ENCODE assay signal across 8 mouse cellular contexts in the genomic region with DNA sequence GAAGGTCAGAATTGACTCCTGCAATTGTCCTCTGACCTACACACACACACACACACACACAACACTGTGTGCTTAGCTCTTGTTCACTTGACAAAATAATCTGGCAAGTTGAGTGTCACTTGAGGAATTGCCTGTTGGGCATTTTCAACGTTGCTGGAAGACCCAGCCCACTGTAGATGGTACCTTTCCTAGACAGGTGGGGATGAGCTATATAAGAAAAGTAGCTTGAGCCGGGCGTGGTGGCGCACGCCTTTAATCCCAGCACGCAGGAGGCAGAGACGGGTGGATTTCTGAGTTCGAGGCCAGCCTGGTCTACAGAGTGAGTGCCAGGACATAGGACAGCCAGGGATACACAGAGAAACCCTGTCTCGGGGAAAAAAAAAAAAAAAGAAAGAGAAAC. TPM values are rescaled to one million over a fixed set of nuclear protein-coding genes. Genes with fewer than 3 reads are reported as not detected.
DNase-seq lines count a peak whose midpoint lies in the region; ATAC-seq lines count a peak whose summit lies in the region.

No protein-coding gene starts in this region.

- no peaks in the 10 kb centered on the region for H3K9me3 ChIP-seq in kidney, embryonic 15.5 days (replicated peaks)
- no peaks in the 10 kb centered on the region for H3K9me3 ChIP-seq in embryonic facial prominence, embryonic 12.5 days
- H3K9me3 ChIP-seq in hindbrain, embryonic 16.5 days (ENCODE audit: control insufficient read depth, low read length), result no peaks in the 10 kb centered on the region
- H3K9me3 ChIP-seq in midbrain, embryonic 16.5 days (replicated peaks; ENCODE audit: control insufficient read depth, low read length, poor library complexity, severe bottlenecking), result no peaks in the 10 kb centered on the region

- intact Hi-C loops in left cerebral cortex, postnatal 10 days (cut with DNase I), result no loop called here

- H3K4me1 ChIP-seq in kidney, embryonic 15.5 days, result peaks cover 43% of the 10 kb centered on the region
- peaks cover 12% of the 10 kb centered on the region for H3K4me1 ChIP-seq in embryonic facial prominence, embryonic 12.5 days
- peaks cover 14% of the 10 kb centered on the region for H3K4me1 ChIP-seq in hindbrain, embryonic 16.5 days (ENCODE audit: control insufficient read depth, insufficient read depth, low read depth, low read length)
- H3K4me1 ChIP-seq in midbrain, embryonic 16.5 days (ENCODE audit: control insufficient read depth, insufficient read depth, low read length), result peaks cover 13% of the 10 kb centered on the region

- peak overlapping the region; percentile 78 for H3K4me2 ChIP-seq in kidney, embryonic 15.5 days
- H3K4me2 ChIP-seq in embryonic facial prominence, embryonic 12.5 days (replicated peaks), result peak overlapping the region; percentile 64
- peak overlapping the region; percentile 73 for H3K4me2 ChIP-seq in hindbrain, embryonic 16.5 days (ENCODE audit: low read length)
- H3K4me2 ChIP-seq in midbrain, embryonic 16.5 days (ENCODE audit: low read length), result peak overlapping the region; percentile 65

- H3K4me3 ChIP-seq in kidney, embryonic 15.5 days (replicated peaks), result peak overlapping the region; percentile 87
- peak overlapping the region; percentile 50 for H3K4me3 ChIP-seq in embryonic facial prominence, embryonic 12.5 days
- H3K4me3 ChIP-seq in hindbrain, embryonic 16.5 days (ENCODE audit: low read length), result peak overlapping the region; percentile 73
- H3K4me3 ChIP-seq in midbrain, embryonic 16.5 days (ENCODE audit: low read depth, low read length), result peak overlapping the region; percentile 71

- no peak for DNase-seq in kidney, postnatal 4 days
- DNase-seq in layer of hippocampus, postnatal 14 days (ENCODE audit: low spot score in 2 of 2), result no peak
- no peak for DNase-seq in thymus, postnatal 36 days
- DNase-seq in left cerebral cortex, postnatal 10 days (ENCODE audit: extremely low spot score in 1 of 2, low spot score in 2 of 2), result no peak

- peak overlapping the region; percentile 97 for H3K27ac ChIP-seq in kidney, embryonic 15.5 days
- 0 out of 2 replicates have a peak overlapping the region, but pooled peaks have one; percentile 76 for H3K27ac ChIP-seq in embryonic facial prominence, embryonic 12.5 days
- H3K27ac ChIP-seq in hindbrain, embryonic 16.5 days (ENCODE audit: low read depth, low read length), result peak overlapping the region; percentile 95
- H3K27ac ChIP-seq in midbrain, embryonic 16.5 days (ENCODE audit: low read length), result peak overlapping the region; percentile 95

- H3K9ac ChIP-seq in kidney, embryonic 15.5 days, result peak overlapping the region; percentile 82
- H3K9ac ChIP-seq in embryonic facial prominence, embryonic 12.5 days, result peak overlapping the region; percentile 54; the same call in 1 of the 2 replicates
- H3K9ac ChIP-seq in hindbrain, embryonic 16.5 days (ENCODE audit: low read depth, low read length), result peak overlapping the region; percentile 88
- peak overlapping the region; percentile 76; the same call in 1 of the 2 replicates for H3K9ac ChIP-seq in midbrain, embryonic 16.5 days (ENCODE audit: low read depth, low read length)

- ATAC-seq in kidney, embryonic 15.5 days (replicated peaks; ENCODE audit: low FRiP score), result no peak
- ATAC-seq in embryonic facial prominence, embryonic 12.5 days (ENCODE audit: insufficient number of reproducible peaks, insufficient read depth, low FRiP score, low TSS enrichment), result no peak
- no peak for ATAC-seq in hindbrain, embryonic 16.5 days
- ATAC-seq in midbrain, embryonic 16.5 days, result no peak

- 82% methylated on average over 9 of the region's 9 CpGs for WGBS in kidney, embryonic 15.5 days
- 75% methylated on average over 9 of the region's 9 CpGs for WGBS in embryonic facial prominence, embryonic 12.5 days
- 82% methylated on average over 9 of the region's 9 CpGs for WGBS in hindbrain, embryonic 16.5 days
- WGBS in midbrain, embryonic 16.5 days, result 79% methylated on average over 9 of the region's 9 CpGs

- H3K36me3 ChIP-seq in kidney, embryonic 15.5 days, result peaks cover 32% of the 10 kb centered on the region
- peaks cover 28% of the 10 kb centered on the region for H3K36me3 ChIP-seq in embryonic facial prominence, embryonic 12.5 days
- H3K36me3 ChIP-seq in hindbrain, embryonic 16.5 days (ENCODE audit: control insufficient read depth, insufficient read depth, low read length), result peaks cover 13% of the 10 kb centered on the region
- H3K36me3 ChIP-seq in midbrain, embryonic 16.5 days (ENCODE audit: control insufficient read depth, insufficient read depth, low read length), result peaks cover 15% of the 10 kb centered on the region

- H3K27me3 ChIP-seq in kidney, embryonic 15.5 days, result no peaks in the 10 kb centered on the region
- H3K27me3 ChIP-seq in embryonic facial prominence, embryonic 12.5 days, result no peaks in the 10 kb centered on the region
- H3K27me3 ChIP-seq in hindbrain, embryonic 16.5 days (replicated peaks; ENCODE audit: control insufficient read depth, insufficient read depth, low read length), result no peaks in the 10 kb centered on the region
- H3K27me3 ChIP-seq in midbrain, embryonic 16.5 days (ENCODE audit: control insufficient read depth, insufficient read depth, low read depth, low read length), result no peaks in the 10 kb centered on the region

RNA-seq across cellular contexts. Expression of a gene that starts 1.0 kb away (rescaled TPM):
- polyA plus RNA-seq in kidney, embryonic 15.5 days (2015; fragmentation: Nextera tagmentation; extraction: Ambion mirVana), result 133 and 138 TPM in 2 replicates
- 113 and 115 TPM in 2 replicates for polyA plus RNA-seq in embryonic facial prominence, embryonic 12.5 days (2016; fragmentation: Nextera tagmentation; extraction: Ambion mirVana)
- 64.3 and 66.8 TPM in 2 replicates for polyA plus RNA-seq in hindbrain, embryonic 16.5 days (2015; fragmentation: Nextera tagmentation; extraction: Ambion mirVana)
- 54.5 and 55.2 TPM in 2 replicates for polyA plus RNA-seq in midbrain, embryonic 16.5 days (2015; fragmentation: Nextera tagmentation; extraction: Ambion mirVana)
- 10 to 100 TPM; 13.7 to 15.0 TPM for total RNA-seq in layer of hippocampus, postnatal 14 days (2021)
- 10 to 100 TPM; 18.3 to 19.8 TPM for total RNA-seq in left cerebral cortex, postnatal 10 days (2021)

RNA-seq across cellular contexts. Expression of a gene that starts 14.9 kb away (rescaled TPM):
- 2.9 and 5.2 TPM in 2 replicates for polyA plus RNA-seq in kidney, embryonic 15.5 days (2015; fragmentation: Nextera tagmentation; extraction: Ambion mirVana)
- 3.9 and 5.7 TPM in 2 replicates for polyA plus RNA-seq in embryonic facial prominence, embryonic 12.5 days (2016; fragmentation: Nextera tagmentation; extraction: Ambion mirVana)
- 1.6 and 2.5 TPM in 2 replicates for polyA plus RNA-seq in hindbrain, embryonic 16.5 days (2015; fragmentation: Nextera tagmentation; extraction: Ambion mirVana)
- polyA plus RNA-seq in midbrain, embryonic 16.5 days (2015; fragmentation: Nextera tagmentation; extraction: Ambion mirVana), result 1.8 TPM in 2 replicates
- under 1 TPM; 0.51 to 0.64 TPM for total RNA-seq in layer of hippocampus, postnatal 14 days (2021)
- total RNA-seq in left cerebral cortex, postnatal 10 days (2021), result under 1 TPM in 1 of 2 experiments, not detected in 1; 0.58 TPM

RNA-seq across cellular contexts. Expression of a gene that starts 35.6 kb away (rescaled TPM):
- polyA plus RNA-seq in kidney, embryonic 15.5 days (2015; fragmentation: Nextera tagmentation; extraction: Ambion mirVana), result 44.1 and 50.2 TPM in 2 replicates
- polyA plus RNA-seq in embryonic facial prominence, embryonic 12.5 days (2016; fragmentation: Nextera tagmentation; extraction: Ambion mirVana), result 79.5 and 86.8 TPM in 2 replicates
- 15.8 and 25.4 TPM in 2 replicates for polyA plus RNA-seq in hindbrain, embryonic 16.5 days (2015; fragmentation: Nextera tagmentation; extraction: Ambion mirVana)
- 22.5 and 27.4 TPM in 2 replicates for polyA plus RNA-seq in midbrain, embryonic 16.5 days (2015; fragmentation: Nextera tagmentation; extraction: Ambion mirVana)
- 10 to 100 TPM; 66.5 to 68.8 TPM for total RNA-seq in layer of hippocampus, postnatal 14 days (2021)
- 10 to 100 TPM; 71.7 to 74.1 TPM for total RNA-seq in left cerebral cortex, postnatal 10 days (2021)
